Mouse (Mus musculus) small intestine, adult 2 months (tissue): ENCODE data around the gene Maml3. TPM values are rescaled to one million over a fixed set of nuclear protein-coding genes. Genes with fewer than 3 reads are reported as not detected.

Source experiments
- H3K27ac ChIP-seq: fragments of 200-500 bp; 2 replicates; pipeline ENCODE4 v1.5.1; 2012; ENCODE audit warnings: low read depth, low read length, control low read depth, inconsistent platforms; ENCODE audit not compliant: insufficient read depth
- H3K27me3 ChIP-seq: fragments of 200-500 bp; 2 replicates; pipeline ENCODE4 v1.6.1; 2012; ENCODE audit warnings: mild to moderate bottlenecking, moderate library complexity, low read length, inconsistent platforms; ENCODE audit not compliant: control insufficient read depth, insufficient read depth
- H3K36me3 ChIP-seq: fragments of 200-500 bp; 2 replicates; pipeline ENCODE4 v1.6.1; 2012; ENCODE audit warnings: mild to moderate bottlenecking, low read length, control low read depth, inconsistent platforms; ENCODE audit not compliant: control insufficient read depth, insufficient read depth
- H3K4me1 ChIP-seq: fragments of 200-500 bp; 2 replicates; pipeline ENCODE4 v1.6.1; 2012; ENCODE audit warnings: low read length, inconsistent platforms, mixed read lengths; ENCODE audit not compliant: control insufficient read depth, insufficient read depth, insufficient read length
- H3K4me3 ChIP-seq: fragments of 200-500 bp; 2 replicates; pipeline ENCODE4 v1.5.1; 2012; ENCODE audit warnings: low read depth, mild to moderate bottlenecking, control low read depth, inconsistent platforms, low read length, moderate library complexity
- CTCF ChIP-seq: fragments of 200-500 bp; IDR thresholded peaks from 2 replicates; pipeline ENCODE4 v1.5.1; 2012; ENCODE audit warnings: low read depth, mild to moderate bottlenecking, control low read depth, inconsistent platforms, low read length, moderate library complexity, mixed read lengths; ENCODE audit not compliant: insufficient replicate concordance, insufficient read length; ENCODE audit errors: extremely low read depth
- POLR2A ChIP-seq: fragments of 200-500 bp; IDR thresholded peaks from 2 replicates; pipeline ENCODE4 v1.6.1; 2012; ENCODE audit warnings: low read depth, mild to moderate bottlenecking, control low read depth, inconsistent platforms, low read length, moderate library complexity
- WGBS: fragments of 180-500 bp; shearing (Covaris S2); methylation state at CpG from one replicate; pipeline ENCODE4 v1.1.7; 2018; 5-methylcytosine and 5-hydroxymethylcytosine counted together
- polyA plus RNA-seq: library from polyadenylated mRNA; depleted of rRNA; stranded (reverse); fragments of >200 nt; gene quantifications from 2 replicates; pipeline ENCODE4 v1.2.3, GENCODE M21; 2012

The Maml3 gene
- polyA plus RNA-seq, 1 experiment, result 3.2 TPM

DNA sequence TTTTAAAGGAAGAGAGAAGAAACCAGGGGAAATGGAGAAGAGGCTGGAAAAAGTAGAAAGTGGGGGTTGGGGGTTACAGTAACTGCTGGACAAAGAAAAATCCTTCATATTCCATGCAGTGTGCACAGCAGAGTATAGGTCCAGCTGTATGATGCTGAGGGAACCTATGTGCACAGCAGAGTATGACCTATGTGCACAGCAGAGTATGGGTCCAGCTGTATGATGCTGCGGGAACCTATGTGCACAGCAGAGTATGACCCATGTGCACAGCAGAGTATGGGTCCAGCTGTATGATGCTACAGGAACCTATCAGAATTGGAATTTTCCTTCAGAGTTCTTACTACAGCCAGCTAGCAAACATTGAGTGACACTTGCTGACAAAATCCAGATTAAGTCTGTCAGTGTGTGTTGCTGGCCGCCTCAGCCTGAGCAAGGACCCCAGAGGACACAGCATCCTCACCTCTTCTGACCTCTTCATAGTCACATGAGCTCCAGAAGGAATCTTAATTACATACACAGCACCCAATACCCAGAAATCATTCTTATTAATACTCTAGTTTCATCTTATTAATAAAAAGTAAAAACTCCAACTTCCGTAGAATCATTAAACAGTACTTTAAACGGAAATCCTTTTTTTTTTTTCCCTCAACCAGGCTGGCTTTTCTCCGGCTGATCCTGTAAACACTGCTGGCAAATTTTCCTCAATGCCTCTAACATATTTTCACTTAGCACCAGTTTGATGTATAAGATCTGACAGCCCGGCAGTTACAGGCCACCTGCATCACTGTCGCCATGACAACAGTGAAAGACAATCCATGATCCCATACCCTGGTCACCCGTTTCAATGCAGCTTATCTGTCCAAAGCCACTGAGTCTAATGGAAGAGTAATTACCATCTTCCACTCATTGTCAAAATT, 43.1 kb downstream of the Maml3 start:
- 75% methylated on average over 8 of the region's 8 CpGs for WGBS
- Histone ChIP-seq H3K27me3 (no peaks in the 10 kb centered on the region), H3K36me3 (no peaks in the 10 kb centered on the region), H3K4me1 (peaks cover 6% of the 10 kb centered on the region), H3K4me3 (no peak overlapping the region), H3K27ac (no peak overlapping the region)
- TF ChIP-seq CTCF (no peak), POLR2A (no peak)

- Histone ChIP-seq H3K27me3 (no peaks in the 10 kb centered on the region), H3K27ac (no peak overlapping the region), H3K4me3 (no peak overlapping the region), H3K4me1 (peaks cover 6% of the 10 kb centered on the region), H3K36me3 (no peaks in the 10 kb centered on the region)
- no peak for TF ChIP-seq POLR2A
- WGBS, result 91% methylated on average over 7 of the region's 7 CpGs
Observed at GRCm38 (mm10) chr3:52060886-52061285, 44.0 kb downstream of the Maml3 start.

- Histone ChIP-seq H3K4me3 (no peak overlapping the region), H3K27me3 (no peaks in the 10 kb centered on the region), H3K27ac (no peak overlapping the region), H3K36me3 (no peaks in the 10 kb centered on the region), H3K4me1 (no peaks in the 10 kb centered on the region)
- TF ChIP-seq CTCF (no peak), POLR2A (no peak)
- 78% methylated on average over 2 of the region's 2 CpGs for WGBS
Observed at GRCm38 (mm10) chr3:52051801-52052200, 53.1 kb downstream of the Maml3 start.

- TF ChIP-seq POLR2A (no peak), CTCF (no peak)
- no peaks in the 10 kb centered on the region for H3K27me3 ChIP-seq
- no peak overlapping the region for H3K4me3 ChIP-seq
- WGBS, result 78% methylated on average over 14 of the region's 14 CpGs
- peaks cover 11% of the 10 kb centered on the region for H3K4me1 ChIP-seq
- H3K27ac ChIP-seq, result no peak overlapping the region
- H3K36me3 ChIP-seq, result no peaks in the 10 kb centered on the region
Observed at GRCm38 (mm10) chr3:52048082-52048481, 56.8 kb downstream of the Maml3 start.

DNA sequence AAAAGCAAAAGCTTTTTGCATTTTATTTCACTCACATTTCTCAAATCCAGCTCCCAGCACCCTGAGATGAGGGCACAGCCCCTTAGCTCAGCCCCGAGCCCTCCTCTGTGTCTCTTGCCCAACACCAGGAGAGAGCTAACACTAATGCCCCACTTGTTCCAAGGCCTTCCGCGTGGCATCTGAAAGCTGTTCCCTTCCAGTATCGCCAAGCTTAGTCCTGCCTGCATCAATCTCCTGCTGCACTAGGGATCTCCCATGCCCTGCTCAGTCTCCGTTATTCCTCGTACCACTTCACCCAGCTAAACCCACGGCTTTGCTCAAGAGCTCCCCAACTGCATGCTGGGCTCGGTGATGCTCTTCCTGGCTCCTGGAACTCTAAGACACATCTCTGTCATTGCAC, 57.3 kb downstream of the Maml3 start:
- Histone ChIP-seq H3K27ac (no peak overlapping the region), H3K4me3 (no peak overlapping the region), H3K36me3 (no peaks in the 10 kb centered on the region), H3K4me1 (peaks cover 11% of the 10 kb centered on the region), H3K27me3 (no peaks in the 10 kb centered on the region)
- no peak for TF ChIP-seq POLR2A
- TF ChIP-seq CTCF, result no peak
- WGBS, result 84% methylated on average over 8 of the region's 8 CpGs

- Histone ChIP-seq H3K4me1 (peaks cover 11% of the 10 kb centered on the region), H3K4me3 (peak overlapping the region; percentile 61), H3K27ac (peak overlapping the region; percentile 87), H3K36me3 (no peaks in the 10 kb centered on the region), H3K27me3 (no peaks in the 10 kb centered on the region)
- WGBS, result 1% methylated on average over 13 of the region's 13 CpGs
- no peak for TF ChIP-seq POLR2A
- no peak for TF ChIP-seq CTCF
Observed at GRCm38 (mm10) chr3:52046895-52047372, 57.9 kb downstream of the Maml3 start.

- Histone ChIP-seq H3K27me3 (no peaks in the 10 kb centered on the region), H3K27ac (peak overlapping the region; percentile 87), H3K36me3 (no peaks in the 10 kb centered on the region), H3K4me3 (peak overlapping the region; percentile 62), H3K4me1 (peaks cover 11% of the 10 kb centered on the region)
- WGBS, result 4% methylated on average over 20 of the region's 20 CpGs
- no peak; the same call in 1 of the 2 replicates for TF ChIP-seq CTCF
- peak; percentile 54; the same call in 1 of the 2 replicates for TF ChIP-seq POLR2A
Observed at GRCm38 (mm10) chr3:52046027-52046700, 58.7 kb downstream of the Maml3 start.
